Mouse (Mus musculus): Measurements from ENCODE around the gene Gp1bb.

DNA sequence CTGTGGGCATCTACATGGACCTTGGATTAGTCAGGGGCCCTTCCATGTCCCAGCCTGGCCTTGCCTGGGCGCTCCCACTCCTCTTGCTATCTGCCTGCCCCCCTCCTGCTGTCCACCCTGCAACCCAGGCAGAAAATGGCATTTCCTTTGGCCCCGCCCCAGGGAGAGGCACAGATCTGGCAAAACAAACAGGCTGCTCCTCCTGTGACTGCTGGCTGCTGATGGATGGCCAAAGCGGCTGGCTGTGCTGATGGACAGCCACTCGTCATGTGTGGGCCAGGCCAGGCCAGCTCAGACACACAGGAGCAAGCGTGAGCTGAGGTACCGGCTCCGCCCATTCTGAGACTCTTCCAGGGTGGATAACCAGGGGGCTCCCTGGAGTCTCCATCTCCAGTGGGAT is 20.8 kb downstream of the Gp1bb start:
- TF ChIP-seq GATA1 (IDR thresholded peaks at IDR 0.05; ENCODE audit: borderline replicate concordance, low read length) (no peak), FLI1 (IDR thresholded peaks at IDR 0.05; ENCODE audit: low read length) (no peak)

Data from megakaryocyte, embryonic 14.5 days (primary cell).